Mouse (Mus musculus) 3134 (cell line): ENCODE data around the gene Spen.

Experiments used
- DNase-seq: peaks from one replicate; pipeline ENCODE4 v3.0.0-alpha.2; 2011; ENCODE audit warnings: low spot score; ENCODE audit not compliant: insufficient read length; ENCODE audit errors: extremely low read depth

Spen gene

DNA sequence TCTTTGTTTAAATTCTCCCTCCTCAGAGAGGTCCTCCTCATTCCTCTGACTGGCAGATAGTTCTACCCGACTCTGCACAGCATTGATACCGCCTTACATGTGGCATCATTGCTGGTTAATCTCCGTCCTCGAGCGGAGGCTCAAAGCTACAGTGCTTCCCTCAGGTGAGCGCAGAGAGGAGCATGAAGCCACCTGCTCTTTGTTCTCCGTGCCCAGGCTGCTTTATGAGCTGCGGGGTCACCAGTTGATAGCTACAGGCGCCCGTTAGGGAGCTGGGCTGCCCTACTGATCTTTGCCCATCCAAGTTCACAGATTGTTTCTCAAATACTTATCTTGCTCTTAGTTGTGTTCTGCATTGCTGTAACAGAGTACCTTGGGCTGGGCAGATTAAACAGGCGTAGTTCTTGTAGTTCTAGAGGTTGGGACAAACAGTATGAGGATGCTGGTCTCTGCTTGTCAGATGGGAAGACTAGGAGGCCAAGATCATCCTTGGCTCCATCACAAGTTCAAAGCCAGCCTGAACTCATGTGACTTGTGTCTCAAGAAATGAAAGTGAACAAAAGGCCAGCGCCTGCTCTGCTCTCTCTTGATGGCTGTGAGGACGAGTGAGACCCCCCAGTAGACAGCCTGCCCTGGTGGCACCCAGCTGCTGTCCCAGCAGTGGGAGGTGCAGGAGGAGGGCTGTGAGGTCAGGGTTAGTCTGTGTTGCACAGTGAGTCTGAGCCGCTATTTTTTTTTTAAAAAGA lies 82.0 kb downstream of the Spen start:
- no peak for DNase-seq

DNA sequence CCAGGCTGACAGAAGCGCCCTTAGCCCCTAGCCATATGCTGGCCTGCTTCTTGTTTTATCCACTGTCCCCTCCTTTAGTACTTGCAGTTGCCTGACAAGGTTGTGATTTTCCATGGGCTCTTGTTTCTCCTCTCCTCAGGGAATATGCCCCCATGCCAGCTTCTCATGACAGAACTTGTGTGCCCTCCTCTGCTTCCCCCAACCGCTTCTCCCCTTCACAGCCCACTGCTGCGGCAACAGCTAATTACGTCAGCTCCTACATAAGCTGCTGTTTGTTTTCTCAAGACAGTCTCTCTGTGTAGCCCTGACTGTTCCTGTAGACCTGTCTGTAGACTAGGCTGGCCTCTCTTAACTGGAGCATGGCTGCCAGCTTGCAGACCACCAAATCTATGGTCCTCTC lies 82.9 kb downstream of the Spen start:
- no peak for DNase-seq

DNA sequence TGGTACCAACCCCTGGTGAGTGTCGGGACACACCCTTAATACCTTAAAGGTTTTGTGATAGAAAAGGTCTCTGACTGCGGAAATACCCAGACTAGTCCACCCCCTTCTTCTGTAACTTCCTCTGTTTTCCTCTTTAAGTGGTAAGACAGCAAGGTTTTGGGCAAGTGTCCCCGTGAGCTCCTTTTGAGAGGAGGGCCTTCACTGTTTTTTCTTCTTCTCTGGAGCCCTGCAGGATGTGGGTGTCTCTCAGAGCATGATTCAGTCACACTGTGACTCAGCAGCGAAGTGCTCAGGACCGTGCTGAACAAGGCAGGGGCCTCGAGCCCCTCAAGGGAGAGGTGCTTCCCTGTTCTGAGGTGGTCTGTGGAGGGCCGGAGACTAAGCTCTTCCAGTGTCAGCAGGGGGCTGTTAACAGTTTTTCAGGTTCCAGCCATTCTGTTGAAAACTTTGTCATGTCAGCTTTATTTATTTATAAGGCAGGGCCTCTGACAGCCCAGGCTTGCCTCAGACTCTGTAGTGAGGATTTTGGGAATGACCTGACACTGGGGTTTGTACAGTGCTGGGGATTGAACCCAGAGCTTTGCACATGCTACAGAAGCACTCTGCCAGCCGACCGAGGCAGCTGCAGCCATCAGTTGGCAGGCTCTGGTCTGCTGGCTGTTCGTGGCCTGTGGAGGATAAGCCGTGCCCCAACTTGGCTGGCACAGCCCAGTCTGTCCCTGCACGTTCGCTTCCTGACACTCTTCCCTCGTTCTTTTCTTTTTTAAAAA lies 83.6 kb downstream of the Spen start:
- DNase-seq, result peak; percentile 65

DNA sequence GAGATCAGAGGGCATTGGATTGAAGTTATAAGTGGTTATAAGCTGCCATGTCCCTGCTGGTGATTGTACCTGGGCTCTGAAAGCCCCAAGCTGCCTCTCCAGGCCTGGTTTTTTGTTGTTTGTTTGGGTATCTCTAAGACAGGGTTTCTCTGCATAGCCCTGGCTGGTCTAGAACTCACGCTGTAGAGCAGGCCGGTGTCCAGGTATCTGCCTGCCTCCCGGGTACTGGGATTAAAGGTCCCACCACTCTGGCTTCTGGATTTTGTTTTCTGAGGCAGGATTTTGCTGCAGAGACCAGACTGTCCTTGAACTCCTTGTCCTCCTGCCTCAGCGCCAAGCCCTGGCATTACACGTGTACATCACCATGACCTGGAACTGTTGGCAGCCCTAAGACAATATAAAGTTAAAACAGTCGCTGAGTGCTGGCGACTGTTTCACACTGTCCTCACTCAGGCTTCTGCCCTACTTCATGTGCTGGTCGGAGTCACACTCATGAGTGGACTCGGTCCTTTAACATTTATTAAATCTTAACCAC lies 86.4 kb downstream of the Spen start:
- no peak for DNase-seq

DNA sequence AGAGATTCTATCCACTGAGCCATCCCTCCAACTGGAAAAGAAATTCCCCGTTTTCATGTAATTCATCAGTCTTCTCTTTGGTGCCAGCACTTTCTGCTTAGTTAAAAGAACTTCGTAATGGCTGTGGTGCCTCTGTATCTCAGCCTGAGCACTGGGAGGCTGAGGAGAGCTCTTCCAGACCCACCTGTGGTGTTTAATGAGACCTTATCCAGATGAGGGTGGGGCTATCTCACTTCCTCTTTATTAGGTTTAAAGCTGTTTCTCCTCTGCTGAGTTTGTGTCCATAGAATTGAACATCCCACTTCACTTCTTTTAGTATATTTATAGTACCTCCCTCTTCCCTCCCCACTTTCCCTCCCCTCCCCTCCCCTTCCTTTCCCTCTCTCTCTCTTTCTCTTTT lies 87.1 kb downstream of the Spen start:
- no peak for DNase-seq

DNA sequence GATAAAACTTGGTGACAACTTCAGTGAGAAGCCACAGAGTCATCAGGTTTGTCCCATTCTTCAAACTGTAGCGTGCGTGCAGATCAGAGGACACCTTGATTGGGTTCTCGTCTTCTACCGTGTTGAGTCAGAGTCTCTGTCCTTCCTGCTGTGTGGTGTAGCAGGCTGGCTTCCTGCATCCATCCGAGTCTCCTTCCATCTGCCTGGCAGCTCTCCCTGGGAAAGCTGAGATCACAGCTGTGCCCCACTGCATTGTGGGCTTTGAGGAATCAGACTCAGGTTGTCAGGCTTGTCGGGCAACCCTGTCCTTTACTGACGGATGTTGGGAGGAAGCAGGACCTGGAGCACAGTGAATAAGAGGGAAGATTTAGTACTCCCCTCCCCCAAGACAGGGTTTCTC lies 92.2 kb downstream of the Spen start:
- DNase-seq, result no peak

DNA sequence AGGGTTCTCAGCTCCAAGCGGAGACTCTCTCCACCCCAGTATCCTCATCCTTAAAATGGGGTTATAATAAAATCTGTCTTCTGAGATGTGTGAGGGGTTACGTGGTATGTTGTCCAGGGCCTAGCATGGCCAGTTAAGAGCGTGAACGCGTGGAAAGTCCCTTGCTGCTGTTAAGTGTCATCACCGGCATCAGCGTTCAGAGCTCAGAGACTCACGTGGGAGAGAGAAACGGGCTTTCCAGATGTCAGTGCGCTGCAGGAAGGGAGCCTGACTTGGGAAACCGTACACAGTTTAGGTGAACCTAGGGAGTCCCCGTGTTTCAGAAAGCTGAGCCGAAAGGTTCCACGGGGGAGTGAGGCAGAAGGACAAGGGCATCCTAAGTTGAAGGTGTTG lies 93.1 kb downstream of the Spen start:
- no peak for DNase-seq

DNA sequence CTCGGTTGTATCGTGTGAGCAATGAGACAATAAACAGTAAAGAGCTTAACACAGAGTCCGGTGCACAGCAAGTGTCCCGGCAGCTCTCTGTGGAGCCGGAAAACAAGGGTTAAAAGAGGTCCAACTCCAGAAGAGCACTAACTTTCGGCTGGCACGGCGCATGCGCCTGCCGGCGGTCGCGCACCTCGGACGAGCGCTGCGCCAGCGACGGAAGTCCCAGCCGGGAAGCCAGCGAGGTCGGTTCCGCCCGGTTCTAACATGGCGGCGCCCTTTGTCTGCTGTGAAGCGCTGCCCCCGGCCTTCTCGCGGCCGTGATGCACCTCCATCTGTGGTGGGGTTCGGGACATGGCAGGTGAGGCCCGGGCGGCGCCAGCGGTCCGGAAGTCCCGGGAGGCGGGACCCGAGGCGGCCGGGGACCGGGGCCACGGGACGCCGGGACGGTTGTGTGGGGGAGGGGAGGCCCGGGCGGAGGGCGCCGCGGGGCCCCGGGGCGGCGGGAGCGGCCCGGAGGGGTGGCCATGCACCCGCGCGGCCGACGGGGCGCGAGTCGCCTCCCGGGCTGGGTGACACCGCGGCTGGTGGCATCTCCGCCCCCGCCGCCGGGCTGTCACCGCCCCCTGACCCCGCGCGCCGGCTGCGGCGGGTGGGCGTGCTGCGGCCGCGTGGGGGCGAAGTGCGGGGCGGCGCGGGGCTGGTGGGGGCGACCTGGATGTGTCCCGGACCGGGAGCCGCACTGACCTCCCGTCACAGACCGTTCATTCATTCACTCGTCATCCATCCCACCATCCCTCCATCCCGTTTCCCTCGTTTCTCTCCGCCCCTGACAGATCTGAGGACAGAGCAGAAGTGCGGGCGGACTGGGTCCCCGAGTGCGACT lies 93.7 kb downstream of the Spen start, which contains the start of gene Zbtb17:
Zbtb17 (plus strand) TSS at position 204 of the 877 bp plus-strand sequence.
- DNase-seq, result peak; percentile 87

DNA sequence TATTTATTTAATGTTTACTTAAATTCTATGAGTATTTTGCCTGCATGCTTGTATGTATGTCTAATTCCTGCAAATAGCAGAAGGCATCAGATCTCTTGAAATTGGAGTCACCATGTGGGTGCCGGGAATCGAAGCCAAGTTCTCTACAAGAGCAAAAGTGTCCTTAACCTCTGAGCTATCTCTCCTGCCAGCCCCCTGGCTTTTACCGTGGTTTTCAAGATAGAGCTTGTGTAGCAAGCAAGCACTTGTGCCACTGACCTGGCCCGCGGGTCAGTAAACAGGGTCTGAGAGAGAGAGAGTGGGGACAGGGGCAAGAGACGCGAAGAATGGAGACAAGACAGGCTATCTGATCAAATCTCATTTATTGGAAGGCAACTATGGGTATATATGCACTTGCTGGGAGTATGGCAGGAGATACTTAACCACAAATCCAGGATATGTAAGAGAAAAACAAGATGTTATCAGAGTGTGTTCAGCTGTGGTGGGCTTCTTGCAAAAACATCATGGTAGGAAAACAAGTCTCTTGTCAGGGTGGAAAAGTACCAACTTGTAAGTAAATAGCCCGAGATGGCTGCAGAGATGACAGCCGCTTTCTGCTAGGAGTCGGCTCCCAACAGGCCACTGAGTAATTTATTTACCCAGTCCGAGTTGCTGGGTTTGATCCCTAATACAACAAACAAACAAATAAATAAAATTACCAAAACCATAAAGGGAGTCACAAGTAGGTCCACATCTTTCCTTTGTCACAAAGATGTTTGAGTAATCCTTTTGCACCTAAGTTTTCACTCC lies 94.6 kb downstream of the Spen start:
- DNase-seq, result no peak

DNA sequence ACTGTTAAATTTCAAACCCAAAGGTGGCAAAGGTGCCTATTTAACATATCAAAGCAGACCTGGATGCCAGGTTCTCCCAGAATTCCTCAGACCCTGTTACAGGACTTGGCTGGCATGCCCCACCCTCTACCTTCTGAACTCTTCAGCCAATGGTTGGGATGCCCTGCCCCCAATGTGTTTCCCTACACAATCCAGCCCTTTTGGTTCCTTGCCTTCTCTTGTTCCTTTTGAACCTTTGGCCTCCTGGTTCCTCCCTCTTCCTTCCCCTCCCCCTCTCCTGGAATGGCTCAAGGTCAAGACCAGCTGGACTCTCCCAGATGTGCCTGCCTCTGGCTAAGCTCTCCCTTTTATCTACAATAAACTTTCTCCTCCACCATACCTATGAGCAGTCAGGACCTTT lies 97.5 kb downstream of the Spen start:
- no peak for DNase-seq

DNA sequence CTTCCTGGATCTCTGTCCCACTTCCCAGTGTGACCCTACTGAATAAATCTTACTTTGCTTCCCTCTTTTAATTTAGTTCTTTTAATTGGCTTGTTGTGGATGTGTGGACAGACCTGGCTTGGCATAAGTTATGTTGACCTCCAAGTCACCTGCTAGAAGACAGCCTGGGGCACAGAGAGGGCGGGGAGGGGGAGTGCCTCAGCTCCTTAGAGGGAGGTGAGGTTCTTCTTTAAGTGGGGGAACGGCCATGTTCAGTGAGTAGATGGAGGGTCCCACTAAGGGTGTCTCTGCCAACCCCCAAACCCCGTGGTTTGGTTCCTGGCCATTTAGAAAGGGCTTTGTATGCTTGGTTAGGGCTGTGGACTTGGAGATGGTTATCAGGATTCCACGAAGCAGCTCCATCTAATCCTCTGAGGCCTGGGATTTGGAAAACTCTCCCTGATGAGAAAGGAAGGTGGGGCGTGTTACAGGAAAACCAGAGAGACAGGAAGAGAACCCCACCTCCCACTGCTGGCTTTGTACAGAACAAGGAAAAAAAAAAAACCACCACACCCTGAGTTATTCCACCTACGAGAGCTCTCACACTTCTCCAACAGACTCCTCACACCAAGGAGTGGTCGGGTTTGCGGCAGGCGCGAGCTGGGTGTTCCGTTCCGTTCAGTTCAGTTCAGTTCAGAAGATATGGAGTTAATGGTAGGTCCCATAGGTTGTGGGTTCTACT lies 99.2 kb downstream of the Spen start:
- no peak for DNase-seq

DNA sequence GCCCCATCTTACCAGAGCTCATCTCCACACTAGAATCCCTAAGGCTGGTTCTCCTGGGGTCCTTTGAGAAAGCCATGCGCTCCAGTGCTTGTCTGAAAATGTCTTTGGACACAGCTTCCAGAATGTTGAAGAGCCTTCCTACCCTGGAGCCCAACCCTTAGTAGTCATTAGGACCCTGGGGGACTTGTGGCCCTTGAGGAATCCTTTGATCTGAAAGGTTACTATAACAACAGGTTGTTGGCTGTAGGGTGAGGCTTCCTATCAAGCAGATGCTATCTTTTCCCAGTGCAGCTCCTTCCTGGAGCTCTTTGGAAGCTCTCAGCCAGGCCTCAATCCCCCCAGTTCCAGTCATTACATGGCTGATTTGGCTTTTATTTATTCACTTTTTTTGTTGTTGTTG lies 102.4 kb downstream of the Spen start, which contains the start of gene Srarp:
Srarp (minus strand) TSS at position 132 of the 400 bp plus-strand sequence.
- DNase-seq, result no peak

DNA sequence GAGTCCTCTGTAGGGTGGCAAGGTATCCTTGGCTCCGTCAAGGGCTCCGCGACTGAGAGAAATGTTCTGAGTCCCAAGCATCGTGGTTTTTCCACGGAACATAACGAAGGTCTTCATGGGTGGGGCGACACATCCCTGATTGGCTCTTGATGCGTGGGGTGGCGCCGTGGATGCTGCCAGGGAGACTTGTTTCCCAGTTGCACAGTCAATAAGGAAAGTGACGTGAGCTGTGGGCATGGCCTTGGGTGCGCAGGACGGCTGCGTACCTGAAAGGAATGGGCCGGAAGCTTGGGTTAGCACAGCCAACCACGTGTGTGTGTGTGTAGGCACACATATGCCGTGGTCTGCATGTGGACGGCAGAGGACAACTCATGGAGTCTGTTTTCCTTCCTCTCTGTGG lies 105.2 kb downstream of the Spen start:
- DNase-seq, result no peak

DNA sequence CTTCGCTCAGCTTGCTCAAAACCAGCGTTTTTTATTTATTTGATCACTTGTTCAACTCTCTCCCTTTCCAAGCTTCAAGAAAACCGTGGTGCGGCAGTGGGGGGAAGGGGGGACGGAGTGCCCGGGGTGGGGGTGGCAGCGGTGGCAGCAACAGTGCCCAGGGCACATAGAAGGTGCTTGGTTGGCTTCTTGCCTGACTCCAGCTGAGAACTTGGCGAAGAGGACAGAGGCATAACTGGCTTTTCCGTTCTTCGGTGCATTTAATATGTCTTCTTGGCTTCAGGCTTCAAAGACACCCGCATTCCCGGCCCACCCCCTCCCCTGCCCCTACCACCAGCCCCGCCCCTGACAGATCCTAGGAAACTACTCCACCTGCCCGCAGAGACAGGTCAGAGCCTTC lies 105.7 kb downstream of the Spen start:
- no peak for DNase-seq

DNA sequence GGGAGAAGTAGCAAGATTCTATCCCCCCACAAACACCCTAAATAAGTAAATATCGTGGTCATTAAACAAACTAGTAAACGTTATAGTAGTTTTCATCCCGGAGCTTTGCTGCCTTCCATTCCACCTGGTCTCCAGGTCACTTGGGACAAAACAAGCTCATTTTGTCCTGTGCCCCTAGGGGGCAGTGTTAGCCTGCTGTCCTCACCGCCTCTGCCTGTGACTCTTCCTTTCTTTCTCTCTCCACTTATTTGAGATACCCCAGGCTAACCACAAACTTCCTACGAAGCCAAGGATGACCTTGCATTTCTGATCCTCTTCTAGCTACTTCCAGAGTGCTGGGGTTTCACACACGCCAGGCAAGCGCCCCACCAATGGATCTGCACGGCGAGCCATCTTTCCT lies 107.4 kb downstream of the Spen start:
- DNase-seq, result peak; percentile 40

DNA sequence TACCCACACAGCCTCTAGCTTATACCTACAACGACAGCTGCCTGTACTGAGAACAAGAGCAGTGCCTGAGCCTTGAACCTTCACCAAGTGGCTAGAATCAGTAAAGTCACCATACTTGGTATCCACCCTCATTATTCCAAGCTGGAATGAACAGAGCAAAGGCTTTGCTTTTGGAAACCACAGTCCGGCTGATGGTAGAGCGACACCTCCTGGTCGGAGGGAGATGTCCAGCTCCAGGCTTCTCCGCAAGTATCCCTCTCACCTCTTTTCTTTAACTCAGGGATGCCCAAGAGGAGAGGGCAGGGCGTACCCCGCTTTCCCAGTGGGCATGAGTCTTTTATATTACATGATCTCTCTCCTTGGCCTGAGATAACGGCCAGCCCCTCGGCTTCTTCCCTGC lies 108.5 kb downstream of the Spen start:
- peak; percentile 23 for DNase-seq

DNA sequence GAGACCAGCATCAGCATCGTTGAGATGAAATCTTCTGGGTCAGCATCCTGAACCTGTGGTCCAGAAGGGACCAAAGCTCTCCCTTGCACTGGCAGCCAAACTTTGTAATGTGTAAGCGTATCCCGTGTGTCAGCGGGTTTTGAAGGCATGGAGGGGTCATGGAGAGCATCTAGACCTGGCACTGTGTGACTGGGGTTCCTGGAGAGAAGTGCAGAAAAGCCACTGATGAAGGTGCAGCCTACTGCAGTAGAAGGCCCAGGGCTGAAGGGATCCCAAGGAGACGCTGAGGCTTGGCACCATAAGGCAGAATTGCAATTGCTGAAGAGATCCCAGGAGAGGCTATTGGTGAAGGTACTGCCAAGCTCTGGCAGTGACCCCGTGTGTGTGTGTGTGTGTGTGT lies 109.0 kb downstream of the Spen start:
- DNase-seq, result no peak

DNA sequence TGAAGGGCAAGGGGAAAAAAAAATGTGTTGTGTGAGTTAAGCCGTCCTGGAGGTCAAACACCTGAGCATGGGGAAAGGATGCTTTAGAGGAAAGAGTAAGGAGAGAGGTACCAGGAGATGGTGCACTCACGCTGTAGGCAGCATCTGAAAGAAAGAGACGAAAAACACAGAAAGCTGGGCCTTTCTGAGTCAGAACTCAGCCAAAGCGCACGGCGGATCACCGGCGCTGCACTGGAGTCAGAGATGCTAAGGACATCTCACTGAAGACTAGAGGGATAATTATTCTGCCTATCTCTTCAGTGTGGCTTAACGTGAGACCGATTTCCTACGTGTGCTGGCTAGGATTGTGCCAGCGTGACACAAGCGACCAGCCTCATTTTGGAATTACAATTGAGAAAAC lies 110.5 kb downstream of the Spen start:
- DNase-seq, result no peak
